Mouse (Mus musculus) MEL (cell line): ENCODE results near the gene Tom1l2.

ENCODE experiments used
- CTCF ChIP-seq, 3 experiments: IDR thresholded peaks in 2 of 3; conservative IDR thresholded peaks in 1 of 3; 2 replicates each; pipeline ENCODE4 v1.5.1; 2011 to 2012; ENCODE audit warnings: low read length in 3 of 3, low read depth in 2 of 3, mild to moderate bottlenecking in 2 of 3, improper control_type of control experiment in 1 of 3, inconsistent platforms in 1 of 3, mixed read lengths in 1 of 3, moderate library complexity in 1 of 3; ENCODE audit not compliant: control insufficient read depth in 1 of 3, insufficient read depth in 1 of 3, poor library complexity in 1 of 3, severe bottlenecking in 1 of 3
- E2F4 ChIP-seq: IDR thresholded peaks from 2 replicates; pipeline ENCODE4 v1.6.1; 2011; ENCODE audit warnings: low read depth, low read length, improper control_type of control experiment, borderline replicate concordance
- HCFC1 ChIP-seq: IDR thresholded peaks from 2 replicates; pipeline ENCODE4 v1.6.1; 2012; ENCODE audit warnings: low read depth, mild to moderate bottlenecking, inconsistent platforms, low read length, improper control_type of control experiment, moderate library complexity
- POLR2AphosphoS5 ChIP-seq: IDR thresholded peaks from 2 replicates; pipeline ENCODE4 v1.6.1; 2012; ENCODE audit warnings: low read depth, borderline replicate concordance, mild to moderate bottlenecking, inconsistent platforms, low read length, moderate library complexity, mixed read lengths
- TAL1 ChIP-seq: IDR thresholded peaks from 2 replicates; pipeline ENCODE4 v1.6.1; 2012; ENCODE audit warnings: mild to moderate bottlenecking, inconsistent platforms, low read length, moderate library complexity, mixed read lengths
- ZKSCAN1 ChIP-seq: IDR thresholded peaks from 2 replicates; pipeline ENCODE4 v1.6.1; 2012; ENCODE audit warnings: low read depth, mild to moderate bottlenecking, inconsistent platforms, low read length, improper control_type of control experiment, moderate library complexity

- TF ChIP-seq POLR2AphosphoS5, result no peak
- no peak for TF ChIP-seq CTCF (IDR thresholded peaks at IDR 0.05 in 2 of 3, conservative IDR thresholded peaks at IDR 0.05 in 1 of 3; ENCODE audit: control insufficient read depth in 1 of 3, insufficient read depth in 1 of 3, low read depth in 2 of 3, low read length in 3 of 3, poor library complexity in 1 of 3, severe bottlenecking in 1 of 3)
- no peak for TF ChIP-seq ZKSCAN1
- no peak for TF ChIP-seq HCFC1
- TF ChIP-seq TAL1, result no peak
- TF ChIP-seq E2F4, result no peak
These were observed 99.2 kb downstream of the Tom1l2 start for GRCm38 (mm10) chr11:60253546-60253945.
